In the genomic region with DNA sequence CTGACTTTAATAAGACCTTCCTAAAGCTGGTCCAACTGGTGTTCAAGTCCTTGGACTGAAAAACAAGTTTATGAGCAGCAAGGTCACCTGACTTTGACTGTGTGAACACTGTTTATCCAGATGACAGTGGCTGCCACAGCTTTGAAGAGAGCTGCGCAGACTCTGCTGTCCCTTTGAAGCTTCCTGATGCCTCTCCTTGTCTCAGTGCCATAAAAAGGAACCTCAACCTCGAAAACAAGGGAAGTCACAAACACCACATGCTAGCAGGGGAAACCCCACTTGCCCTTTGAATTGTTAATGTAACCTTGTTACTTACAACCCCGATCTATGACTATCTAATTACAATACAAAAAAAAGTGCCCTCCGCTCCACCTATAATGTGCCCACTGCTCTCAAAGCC, we compare ENCODE assay signal across 9 mouse cellular contexts. TPM values are rescaled to one million over a fixed set of nuclear protein-coding genes. Genes with fewer than 3 reads are reported as not detected.
DNase-seq lines count a peak whose midpoint lies in the region; ATAC-seq lines count a peak whose summit lies in the region.
"Had no signal": no experiment of that assay in that cellular context is flagged by ENCODE, and none has a peak within 500 bp of the region (broad histone marks: within the 10 kb centered on the region; RNA-seq: fewer than 3 reads in every experiment).

No protein-coding gene starts in this region.

- 56% methylated on average over 4 of the region's 4 CpGs for WGBS in liver, embryonic 16.5 days (ENCODE audit: insufficient replicate concordance)

- DNase-seq in adrenal gland, postnatal 10 days: peak; percentile 31
- no peak for DNase-seq in adrenal gland, postnatal 36 days
- DNase-seq in CD8-positive naive resting alpha-beta T cell, adult 2 months (ENCODE audit: low read depth in 2 of 2, low spot score in 2 of 2): peak; percentile 27 to 32
- no peak for DNase-seq in urinary bladder, postnatal 25 days (ENCODE audit: low spot score)
- no peak for DNase-seq in layer of hippocampus, postnatal 10 days (ENCODE audit: low spot score in 2 of 2)
- DNase-seq in left cerebral cortex, adult 18-20 months (ENCODE audit: low spot score in 2 of 2): no peak
- DNase-seq: cerebellum, adult 8-10 months had no signal

- peak overlapping the region; percentile 96 for H3K9ac ChIP-seq in liver, embryonic 16.5 days (ENCODE audit: low read depth, low read length)

- H3K9me3 ChIP-seq in liver, embryonic 16.5 days (replicated peaks; ENCODE audit: control insufficient read depth, low read length): no peaks in the 10 kb centered on the region

- H3K36me3 ChIP-seq in liver, embryonic 16.5 days (ENCODE audit: control insufficient read depth, insufficient read depth): peaks cover 33% of the 10 kb centered on the region

- ATAC-seq in granulocyte monocyte progenitor cell, adult 5-6 weeks (replicated peaks; ENCODE audit: poor library complexity, severe bottlenecking): 0 out of 2 replicates have a peak, but pooled peaks have one; percentile 8
- ATAC-seq in liver, embryonic 16.5 days (ENCODE audit: low read depth): no peak

- peaks cover 31% of the 10 kb centered on the region for H3K4me1 ChIP-seq in liver, embryonic 16.5 days (ENCODE audit: control insufficient read depth, low read depth, low read length)

- peak overlapping the region; percentile 99 for H3K27ac ChIP-seq in liver, embryonic 16.5 days (ENCODE audit: low read length)

- peak overlapping the region; percentile 70 for H3K4me2 ChIP-seq in liver, embryonic 16.5 days (ENCODE audit: low read depth, low read length)

- no peaks in the 10 kb centered on the region for H3K27me3 ChIP-seq in liver, embryonic 16.5 days (ENCODE audit: control insufficient read depth, insufficient read depth, low read depth, low read length)

- H3K4me3 ChIP-seq in liver, embryonic 16.5 days (ENCODE audit: low read depth, low read length): peak overlapping the region; percentile 96

RNA-seq across cellular contexts. Expression of a gene that starts 1.6 kb away (rescaled TPM):
- total RNA-seq in adrenal gland, postnatal 10 days (2021): 10 to 100 TPM; 25.4 to 30.0 TPM
- 10 to 100 TPM; 23.7 to 24.0 TPM for total RNA-seq in adrenal gland, postnatal 36 days (2021)
- total RNA-seq in granulocyte monocyte progenitor cell, adult 5-6 weeks (2014; fragmentation: Nextera tagmentation): 12.9 and 16.7 TPM in 2 replicates
- 7.2 and 8.3 TPM in 2 replicates for total RNA-seq in granulocyte monocyte progenitor cell, adult 5-6 weeks (2017)
- polyA plus RNA-seq in liver, embryonic 16.5 days (2015; fragmentation: Nextera tagmentation; extraction: Ambion mirVana): 44.3 and 50.1 TPM in 2 replicates
- total RNA-seq in layer of hippocampus, postnatal 10 days (2021): 10 to 100 TPM; 23.6 to 25.0 TPM
- total RNA-seq in left cerebral cortex, adult 18-20 months (2021): 10 to 100 TPM; 22.6 to 22.9 TPM

RNA-seq across cellular contexts. Expression of a gene that starts 2.0 kb away (rescaled TPM):
- total RNA-seq in adrenal gland, postnatal 10 days (2021): not detected
- not detected for total RNA-seq in adrenal gland, postnatal 36 days (2021)
- total RNA-seq in granulocyte monocyte progenitor cell, adult 5-6 weeks (2014; fragmentation: Nextera tagmentation): not detected in 2 replicates
- not detected in 2 replicates for total RNA-seq in granulocyte monocyte progenitor cell, adult 5-6 weeks (2017)
- polyA plus RNA-seq in liver, embryonic 16.5 days (2015; fragmentation: Nextera tagmentation; extraction: Ambion mirVana): 0.07 TPM in 2 replicates
- total RNA-seq in layer of hippocampus, postnatal 10 days (2021): under 1 TPM; 0.33 to 0.53 TPM
- under 1 TPM in 1 of 2 experiments, not detected in 1; 0.26 TPM for total RNA-seq in left cerebral cortex, adult 18-20 months (2021)

RNA-seq across cellular contexts. Expression of a gene that starts 27.6 kb away (rescaled TPM):
- 10 to 100 TPM in 1 of 2 experiments, 1 to 10 TPM in 1; 7.6 to 10.4 TPM for total RNA-seq in adrenal gland, postnatal 10 days (2021)
- 1 to 10 TPM; 4.3 to 9.6 TPM for total RNA-seq in adrenal gland, postnatal 36 days (2021)
- 21.4 and 22.0 TPM in 2 replicates for total RNA-seq in granulocyte monocyte progenitor cell, adult 5-6 weeks (2014; fragmentation: Nextera tagmentation)
- 9.9 and 10.0 TPM in 2 replicates for total RNA-seq in granulocyte monocyte progenitor cell, adult 5-6 weeks (2017)
- polyA plus RNA-seq in liver, embryonic 16.5 days (2015; fragmentation: Nextera tagmentation; extraction: Ambion mirVana): 19.1 and 20.5 TPM in 2 replicates
- 10 to 100 TPM; 23.9 to 25.4 TPM for total RNA-seq in layer of hippocampus, postnatal 10 days (2021)
- total RNA-seq in left cerebral cortex, adult 18-20 months (2021): 10 to 100 TPM; 14.1 to 18.1 TPM

RNA-seq across cellular contexts. Expression of a gene that starts 29.4 kb away (rescaled TPM):
- total RNA-seq in adrenal gland, postnatal 10 days (2021): 10 to 100 TPM; 28.3 to 32.0 TPM
- 10 to 100 TPM; 40.0 to 41.1 TPM for total RNA-seq in adrenal gland, postnatal 36 days (2021)
- 20.4 and 30.1 TPM in 2 replicates for total RNA-seq in granulocyte monocyte progenitor cell, adult 5-6 weeks (2014; fragmentation: Nextera tagmentation)
- total RNA-seq in granulocyte monocyte progenitor cell, adult 5-6 weeks (2017): 29.9 and 36.8 TPM in 2 replicates
- 25.4 and 26.4 TPM in 2 replicates for polyA plus RNA-seq in liver, embryonic 16.5 days (2015; fragmentation: Nextera tagmentation; extraction: Ambion mirVana)
- 10 to 100 TPM; 32.1 to 34.2 TPM for total RNA-seq in layer of hippocampus, postnatal 10 days (2021)
- 10 to 100 TPM; 40.8 to 41.6 TPM for total RNA-seq in left cerebral cortex, adult 18-20 months (2021)

RNA-seq across cellular contexts. Expression of a gene that starts 34.9 kb away (rescaled TPM):
- total RNA-seq in adrenal gland, postnatal 10 days (2021): 10 to 100 TPM; 39.1 to 40.1 TPM
- 10 to 100 TPM; 43.2 to 43.8 TPM for total RNA-seq in adrenal gland, postnatal 36 days (2021)
- 158 and 185 TPM in 2 replicates for total RNA-seq in granulocyte monocyte progenitor cell, adult 5-6 weeks (2014; fragmentation: Nextera tagmentation)
- 59.3 and 120 TPM in 2 replicates for total RNA-seq in granulocyte monocyte progenitor cell, adult 5-6 weeks (2017)
- 88.9 and 95.7 TPM in 2 replicates for polyA plus RNA-seq in liver, embryonic 16.5 days (2015; fragmentation: Nextera tagmentation; extraction: Ambion mirVana)
- total RNA-seq in layer of hippocampus, postnatal 10 days (2021): 10 to 100 TPM; 23.3 to 42.6 TPM
- 10 to 100 TPM; 24.8 to 29.0 TPM for total RNA-seq in left cerebral cortex, adult 18-20 months (2021)

Comparison
In these comparisons a context has a peak if more than half of its experiments do, and no peak if none do; other contexts are left out.
1. DNase-seq: peak in adrenal gland, postnatal 10 days (single experiment) and CD8-positive naive resting alpha-beta T cell, adult 2 months (2 of 2); none in adrenal gland, postnatal 36 days (0 of 2), urinary bladder, postnatal 25 days (single experiment), layer of hippocampus, postnatal 10 days (0 of 2) and left cerebral cortex, adult 18-20 months (0 of 2).